Mouse (Mus musculus) ZHBTc4 (cell line): ENCODE measurements around the gene Defb7.

Experiments
- DNase-seq: peaks from one replicate; pipeline ENCODE4 v3.0.0-alpha.2; 2011; ENCODE audit warnings: low read depth, low spot score

Gene Defb7

DNA sequence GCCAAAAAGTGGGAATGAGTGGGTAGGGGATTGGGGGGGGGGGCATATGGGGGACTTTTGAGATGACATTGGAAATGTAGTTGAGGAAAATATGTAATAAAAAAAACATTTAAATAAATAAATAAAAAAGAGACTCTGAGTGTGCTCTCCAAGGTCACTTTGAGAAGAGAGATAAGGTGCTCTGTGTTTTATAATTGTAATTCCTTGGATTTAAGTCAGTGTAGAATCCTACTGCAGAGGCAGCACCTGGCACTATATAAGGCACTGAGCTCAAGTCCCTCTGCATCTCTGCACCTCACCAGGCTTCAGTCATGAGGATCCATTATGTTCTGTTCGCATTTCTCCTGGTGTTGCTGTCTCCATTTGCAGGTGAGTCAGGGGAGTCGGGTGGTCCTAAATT lies at the start of gene Defb7:
TSS of gene Defb7 (plus strand) at position 301 of the 400 bp plus-strand sequence.
- DNase-seq, result no peak

GRCm38 (mm10) chr8:19446378-19446777 lies 48.5 kb upstream of the Defb7 start:
- no peak for DNase-seq

- no peak for DNase-seq
Measured at GRCm38 (mm10) chr8:19461355-19461754, 33.5 kb upstream of the Defb7 start.

DNA sequence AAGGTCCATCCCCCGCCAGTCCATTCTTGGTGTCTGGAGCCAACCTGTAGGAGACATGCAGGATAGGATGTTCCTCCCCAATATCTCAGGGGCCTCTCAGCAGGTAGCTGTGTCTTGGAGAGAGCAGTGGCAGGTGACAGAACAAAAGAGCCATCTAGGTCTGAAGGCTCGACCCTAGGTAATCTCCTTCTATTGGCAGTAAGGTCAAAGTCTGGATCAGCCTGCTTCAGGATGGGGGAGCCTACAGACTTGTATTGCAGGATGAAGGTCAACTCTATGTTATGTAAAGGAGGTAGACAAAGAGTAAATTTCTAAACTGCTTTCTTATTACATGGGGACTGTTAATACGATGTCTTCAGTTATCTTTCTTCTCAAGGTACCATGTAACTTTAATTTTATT lies 25.9 kb upstream of the Defb7 start:
- DNase-seq, result peak; percentile 56

DNA sequence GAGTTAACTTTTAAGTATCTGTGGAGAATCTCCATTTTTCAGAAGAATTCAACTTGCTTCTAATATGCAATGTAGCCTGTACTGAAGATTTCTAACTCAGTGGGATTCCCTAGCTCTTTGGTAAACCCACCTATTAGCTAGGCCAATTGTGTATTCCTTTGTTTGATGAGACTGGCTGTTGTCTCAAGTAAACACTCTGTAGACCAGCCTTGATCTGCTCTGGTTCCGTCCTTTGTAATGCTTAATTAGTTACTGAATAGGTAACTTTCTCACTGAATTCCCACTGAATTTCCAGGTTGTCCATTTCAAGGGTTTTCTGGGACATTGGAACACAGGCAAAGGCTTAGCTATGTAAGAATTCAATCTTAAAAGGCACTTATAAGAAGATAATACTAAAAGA lies 5.6 kb downstream of the Defb7 start:
- DNase-seq, result peak; percentile 82

DNA sequence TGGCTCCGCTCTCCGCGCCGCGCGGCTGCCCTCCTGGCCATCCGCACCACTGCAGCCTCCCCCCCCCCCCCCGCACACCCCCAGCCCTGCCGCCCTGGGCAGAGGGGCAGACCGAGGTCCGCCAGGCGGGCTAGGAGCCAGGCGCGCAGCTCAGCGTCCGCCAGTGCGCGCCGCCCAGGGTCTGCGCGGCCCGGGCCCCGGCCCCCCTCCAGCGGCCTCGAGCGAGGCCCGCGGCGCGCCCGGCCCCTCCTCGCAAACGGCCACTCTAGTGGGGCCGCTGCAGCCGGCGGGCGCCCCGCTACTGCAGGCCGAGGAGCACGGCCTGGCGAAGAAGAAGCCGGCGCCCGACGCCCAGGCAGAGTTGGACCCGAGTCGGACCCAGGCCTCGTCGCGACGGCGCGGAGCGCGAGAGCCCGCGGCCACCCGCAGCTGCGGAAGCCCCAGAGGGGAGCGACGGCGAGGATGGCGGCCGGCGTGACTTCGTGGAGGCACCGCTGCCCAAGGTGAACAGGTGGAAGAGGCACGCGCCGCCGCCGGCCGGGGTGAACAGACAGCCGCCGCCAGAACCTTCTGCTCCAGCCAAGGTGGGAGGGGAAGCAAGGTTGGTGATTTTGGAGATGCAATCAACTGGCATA lies 40.4 kb downstream of the Defb7 start:
- DNase-seq, result peak; percentile 63

GRCm38 (mm10) chr8:19540376-19540775 lies 45.5 kb downstream of the Defb7 start:
- no peak for DNase-seq
